Mouse (Mus musculus): ENCODE measurements around the gene Srsf3. TPM values are rescaled to one million over a fixed set of nuclear protein-coding genes. Genes with fewer than 3 reads are reported as not detected.
"Not testable (repeated sequence)": the region's sequence is repeated elsewhere in the genome, so short reads cannot be mapped to it uniquely, and the experiment has no call there.

The Srsf3 gene
- total RNA-seq (2021): 10 to 100 TPM; 54.9 to 60.9 TPM

DNA sequence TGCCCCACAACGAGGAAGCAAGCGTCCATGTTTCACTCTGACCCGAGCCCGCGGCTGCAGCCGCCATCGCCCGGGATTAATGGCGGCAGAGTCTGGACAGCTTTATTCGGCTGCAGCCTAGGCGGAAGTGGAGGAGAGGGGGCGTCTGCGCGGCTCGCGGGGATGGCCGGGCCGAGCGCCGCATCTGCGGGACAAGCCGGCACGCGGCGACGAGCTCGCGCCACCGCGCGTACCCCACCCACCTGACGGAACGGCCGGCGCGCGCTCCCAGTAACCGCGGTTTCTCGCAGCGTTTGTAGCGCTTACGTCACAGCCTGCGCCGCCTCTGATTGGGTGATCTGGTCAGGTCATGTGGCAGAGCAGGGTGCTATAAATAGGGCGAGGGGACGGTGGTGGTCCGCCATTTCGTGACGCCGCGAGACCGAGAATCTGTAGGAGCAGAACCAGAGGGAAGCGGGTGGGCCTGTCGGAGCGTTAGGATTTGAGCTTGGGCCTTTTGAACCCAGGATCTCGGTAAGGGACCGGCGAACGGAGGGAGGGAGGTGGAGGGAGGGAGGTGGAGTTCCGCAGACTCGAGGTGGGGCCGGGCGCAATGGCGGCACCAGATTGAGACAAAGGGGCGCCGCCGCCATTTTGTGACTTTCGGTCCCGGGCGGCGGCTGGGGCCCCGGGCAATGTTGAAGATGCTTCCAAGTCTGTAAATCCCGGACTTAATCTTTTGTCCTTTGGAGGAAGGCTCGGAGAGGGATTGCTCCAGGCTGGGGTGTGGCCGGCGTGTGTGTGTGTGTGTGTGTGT is at the start of gene Srsf3:
Gene Srsf3, plus strand, starts transcription at position 355 of the 796 bp plus-strand sequence.
- peak; percentile 97 for DNase-seq
- intact Hi-C loops (cut with DNase I): loop anchor here (1.0 kb wide), 1 partner anchor 24 kb away; no protein-coding TSS in a partner anchor

DNA sequence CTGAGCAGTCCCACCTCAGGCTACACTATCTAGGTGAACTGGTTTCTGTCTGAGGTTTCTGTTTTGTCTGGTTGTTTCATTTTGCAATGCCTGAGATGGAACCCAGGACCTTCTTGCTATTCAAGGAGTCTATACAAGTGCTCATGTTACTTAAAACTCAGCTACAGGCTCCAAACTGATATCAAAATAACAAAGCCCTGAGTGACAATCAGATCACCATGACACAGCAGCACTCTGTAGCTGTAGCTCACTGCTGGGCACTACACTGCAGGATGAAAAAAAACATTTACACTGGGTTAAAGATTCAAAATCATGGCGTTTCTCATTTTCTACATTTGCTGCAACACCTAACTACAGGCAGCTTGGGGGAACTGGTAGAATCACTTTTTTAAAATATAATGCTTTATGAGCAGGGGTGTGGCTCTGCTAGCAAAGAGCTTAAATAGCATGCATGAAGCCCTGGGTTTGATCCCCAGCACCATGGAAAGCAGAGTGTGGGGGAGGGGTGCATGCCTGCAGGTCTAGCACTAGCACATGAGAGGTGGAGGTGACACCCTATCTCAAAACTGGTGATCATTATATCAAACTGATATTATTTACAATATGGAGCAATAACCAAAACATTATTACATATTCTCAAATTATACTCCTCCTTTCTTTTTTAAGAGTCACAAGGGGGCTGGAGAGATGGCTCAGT is 47.6 kb upstream of the Srsf3 start:
- intact Hi-C loops (cut with DNase I): loop anchor here (5.0 kb wide), 1 partner anchor 187 kb away; no protein-coding TSS in a partner anchor
- DNase-seq: no peak

DNA sequence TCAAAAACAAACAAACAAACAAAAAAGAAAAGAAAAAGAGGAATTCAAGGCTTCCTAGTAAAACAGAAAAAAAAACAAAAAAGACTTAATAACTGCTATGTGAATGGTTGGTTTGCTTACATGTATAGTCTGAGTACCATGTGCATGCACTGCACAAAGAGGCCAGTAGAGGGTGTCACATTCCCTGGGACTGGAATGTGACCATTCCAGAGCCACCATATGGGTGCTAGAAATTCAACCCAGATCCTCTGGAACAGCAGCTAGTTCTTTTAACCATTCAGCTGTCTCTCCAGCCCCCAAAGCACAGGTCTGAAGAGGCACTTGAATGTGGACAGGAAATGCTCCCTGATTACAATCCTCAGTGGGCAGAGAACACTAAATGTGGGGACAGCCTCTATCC is 45.6 kb upstream of the Srsf3 start:
- intact Hi-C loops (cut with DNase I): loop anchor here (1.0 to 5.0 kb wide), 2 partner anchors 32 to 185 kb away; no protein-coding TSS in a partner anchor
- DNase-seq: peak in 1 of 2 experiments; percentile 32

DNA sequence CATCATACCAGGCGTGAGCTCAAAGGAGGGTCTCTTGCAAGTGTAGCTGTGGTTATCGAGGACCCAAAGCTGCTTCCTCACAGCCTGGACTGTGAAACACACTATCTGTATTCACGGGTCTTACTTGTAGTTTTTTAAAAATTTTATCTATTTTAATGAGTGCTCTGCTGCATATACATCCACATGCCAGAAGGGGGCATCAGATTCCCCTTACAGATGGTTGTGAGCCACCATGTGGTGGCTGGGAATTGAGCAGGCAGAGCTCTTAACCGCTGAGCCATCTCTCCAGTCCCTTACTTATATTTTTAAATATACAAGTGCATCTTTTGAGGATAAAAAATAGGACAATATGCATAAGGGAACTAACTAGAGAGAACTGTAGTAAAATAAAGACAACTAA is 44.7 kb upstream of the Srsf3 start:
- intact Hi-C loops (cut with DNase I): loop anchor here (5.0 kb wide), 1 partner anchor 185 kb away; no protein-coding TSS in a partner anchor
- DNase-seq: peak; percentile 19 to 39

DNA sequence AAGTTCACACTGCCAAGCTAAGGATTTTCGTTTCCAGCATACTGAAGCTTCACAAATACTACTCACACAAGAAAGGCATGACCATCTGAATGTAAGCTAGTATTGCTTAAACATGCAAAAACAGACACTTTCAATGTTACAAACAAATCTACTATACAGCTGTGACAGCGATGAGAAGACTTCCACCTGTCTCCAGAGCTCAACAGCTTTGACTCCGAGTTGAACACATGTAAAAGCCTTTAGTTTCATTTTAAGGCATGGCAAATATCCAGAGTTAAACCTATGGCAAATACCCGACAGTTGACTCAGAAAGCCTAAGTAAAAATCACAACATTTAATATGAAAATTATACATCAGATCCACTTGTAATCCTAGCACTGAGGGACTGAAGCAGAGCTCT is 44.1 kb upstream of the Srsf3 start:
- no peak for DNase-seq
- intact Hi-C loops (cut with DNase I): loop anchor here (5.0 kb wide), 1 partner anchor 184 kb away; no protein-coding TSS in a partner anchor

DNA sequence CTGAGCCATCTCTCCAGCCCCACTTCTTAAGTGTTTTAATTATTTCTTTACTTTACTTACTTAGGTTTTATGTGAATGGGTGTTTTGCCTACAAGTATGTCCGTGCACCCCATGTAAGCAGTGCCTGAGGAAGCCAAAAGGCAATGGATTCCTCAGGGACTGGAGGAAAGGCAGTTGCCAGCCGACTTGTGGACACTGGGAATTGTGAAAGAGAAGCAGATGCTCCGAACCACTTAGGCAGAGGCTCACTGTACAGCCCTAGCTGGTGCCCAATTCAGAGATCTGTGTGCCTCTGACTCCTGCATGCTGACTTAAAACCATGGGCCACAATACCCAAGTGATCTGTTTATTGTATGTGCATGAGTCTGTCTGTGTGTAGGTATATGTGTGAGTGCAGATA is 43.4 kb upstream of the Srsf3 start:
- intact Hi-C loops (cut with DNase I): loop anchor here (5.0 kb wide), 1 partner anchor 183 kb away; no protein-coding TSS in a partner anchor
- no peak for DNase-seq

DNA sequence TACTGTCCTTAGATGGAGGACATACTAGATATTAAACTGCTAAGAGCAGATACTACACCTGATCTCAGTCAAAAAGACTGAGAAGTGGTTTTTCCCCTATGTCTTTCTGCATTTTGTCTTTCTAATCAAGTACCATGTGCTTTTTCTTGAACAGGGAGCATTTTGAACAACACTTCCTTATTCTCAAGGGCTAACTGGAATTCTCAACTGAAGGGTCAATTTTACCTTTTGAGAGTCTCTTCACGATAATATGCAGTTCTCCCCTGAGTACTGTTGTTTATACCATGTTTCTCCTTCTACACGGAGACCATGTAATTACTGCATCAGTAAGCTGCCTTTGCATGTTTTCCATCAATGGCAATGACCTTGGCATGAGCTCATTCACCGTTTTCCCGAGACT is 42.4 kb upstream of the Srsf3 start:
- intact Hi-C loops (cut with DNase I): no loop called here
- DNase-seq: no peak

DNA sequence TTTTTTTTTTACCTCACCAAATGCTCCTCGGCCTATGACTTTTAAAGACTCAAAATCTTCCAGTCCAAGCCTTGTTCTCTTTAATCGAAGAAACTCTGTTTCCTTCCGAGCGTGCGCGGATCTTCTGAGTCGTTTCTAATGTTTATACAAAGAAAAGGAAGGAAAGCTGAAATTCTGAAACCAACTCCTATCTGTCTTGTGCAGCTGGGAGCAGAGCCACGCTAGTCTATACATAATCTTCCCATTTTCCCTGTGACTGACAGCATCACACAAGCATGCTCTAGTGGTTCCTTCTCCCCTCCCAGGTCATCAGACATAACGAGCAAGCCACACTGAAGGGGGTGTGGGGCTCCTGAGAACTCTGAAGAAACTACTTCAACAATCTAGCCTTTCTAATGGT is 41.1 kb upstream of the Srsf3 start:
- no peak for DNase-seq
- intact Hi-C loops (cut with DNase I): no loop called here

DNA sequence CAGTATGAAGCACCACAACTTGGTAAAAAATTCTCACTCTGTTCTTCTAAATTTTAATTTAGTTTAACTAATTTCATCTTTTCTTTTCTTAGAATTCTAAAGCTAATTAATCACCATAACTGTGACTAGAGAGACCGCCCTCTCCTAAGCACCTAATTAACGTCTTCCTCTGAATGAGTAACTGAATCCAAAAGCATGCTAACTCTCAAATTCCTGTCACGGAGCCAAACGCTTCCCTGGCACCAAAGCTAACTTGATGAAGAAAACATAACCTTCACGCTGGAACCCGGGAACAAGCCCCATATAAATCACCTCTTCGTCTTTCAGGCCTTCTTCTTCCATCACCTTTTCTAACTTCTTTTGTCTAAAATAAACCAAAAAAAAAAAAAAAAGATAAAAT is 40.3 kb upstream of the Srsf3 start:
- DNase-seq: peak; percentile 32 to 44
- intact Hi-C loops (cut with DNase I): no loop called here

DNA sequence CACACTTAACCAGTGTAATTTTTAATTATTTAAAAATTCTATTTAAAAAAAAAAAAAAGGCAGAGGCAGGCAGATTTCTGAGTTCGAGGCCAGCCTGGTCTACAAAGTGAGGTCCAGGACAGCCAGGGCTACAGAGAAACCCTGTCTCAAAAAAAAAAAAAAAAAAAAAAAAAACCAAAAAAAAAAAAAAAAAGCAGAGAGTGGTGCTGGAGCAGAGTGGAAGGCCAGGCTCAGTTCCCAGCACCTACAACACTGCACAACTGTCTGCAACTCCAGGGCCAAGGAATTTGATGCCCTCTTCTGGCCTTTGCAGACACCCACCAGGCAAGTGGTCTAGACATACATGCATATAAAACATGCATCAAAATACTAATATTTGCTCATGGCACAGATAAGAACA is 39.4 kb upstream of the Srsf3 start:
- intact Hi-C loops (cut with DNase I); DNase-seq: not testable (repeated sequence)

DNA sequence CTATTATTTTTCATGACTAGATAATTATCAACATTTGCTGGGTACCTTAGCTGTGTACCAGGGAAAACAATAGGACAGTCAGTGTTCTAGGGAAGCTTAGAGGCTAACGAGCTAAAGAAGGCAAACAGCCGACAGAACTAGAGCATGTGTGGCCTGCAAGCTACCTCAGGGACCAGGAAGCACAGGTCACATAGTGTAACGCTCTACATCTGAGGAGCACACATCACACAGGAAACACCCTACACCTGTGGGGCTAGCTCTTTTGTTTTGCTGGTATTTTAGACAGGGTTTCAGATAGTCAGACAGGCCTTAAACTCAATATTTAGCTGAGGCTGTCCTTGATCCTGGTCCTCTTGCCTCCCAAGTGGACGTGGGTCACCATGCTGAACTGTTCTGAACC is 37.8 kb upstream of the Srsf3 start:
- intact Hi-C loops (cut with DNase I): no loop called here
- no peak for DNase-seq

DNA sequence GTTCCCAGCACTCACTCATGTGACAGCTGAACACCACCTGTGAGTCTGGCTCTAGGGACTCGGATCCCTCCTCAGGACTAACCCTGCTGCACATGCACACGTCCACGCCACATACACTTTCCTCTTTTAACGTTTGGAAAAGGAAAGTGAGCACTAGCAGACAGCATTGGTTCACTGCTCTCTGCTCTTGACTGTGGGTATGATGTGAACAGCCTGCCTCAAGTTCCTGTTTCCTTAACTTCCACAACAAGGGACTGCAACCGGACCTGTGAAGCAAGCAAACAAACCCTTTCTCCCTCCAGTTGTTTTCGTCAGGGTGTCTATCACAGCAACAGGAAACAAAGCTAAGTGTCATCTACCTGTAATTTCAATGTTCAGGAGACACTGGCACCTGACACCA is 32.0 kb upstream of the Srsf3 start:
- intact Hi-C loops (cut with DNase I): no loop called here

DNA sequence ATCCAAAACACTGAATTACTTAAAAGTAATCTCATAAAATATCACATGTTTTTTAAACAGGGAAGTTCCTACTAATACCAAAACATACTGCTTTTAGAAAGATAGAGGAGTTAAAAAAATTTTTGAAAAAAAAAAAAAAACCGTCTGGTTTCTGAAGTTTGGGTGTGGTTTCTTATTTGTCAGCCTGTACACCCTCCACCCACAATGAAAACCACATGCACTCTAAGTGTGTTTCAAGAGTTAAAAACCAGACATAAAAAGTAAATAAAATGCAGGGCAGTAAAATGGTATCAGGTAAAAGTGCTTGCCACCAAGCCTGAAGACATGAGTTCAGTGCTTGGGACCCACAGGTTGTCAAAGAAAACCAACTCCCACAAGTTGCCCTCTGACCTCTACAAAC is 28.7 kb upstream of the Srsf3 start:
- intact Hi-C loops (cut with DNase I): no loop called here
- DNase-seq: no peak

More for the DNA sequence above, 32.0 kb upstream of the Srsf3 start:
- DNase-seq: no peak

DNA sequence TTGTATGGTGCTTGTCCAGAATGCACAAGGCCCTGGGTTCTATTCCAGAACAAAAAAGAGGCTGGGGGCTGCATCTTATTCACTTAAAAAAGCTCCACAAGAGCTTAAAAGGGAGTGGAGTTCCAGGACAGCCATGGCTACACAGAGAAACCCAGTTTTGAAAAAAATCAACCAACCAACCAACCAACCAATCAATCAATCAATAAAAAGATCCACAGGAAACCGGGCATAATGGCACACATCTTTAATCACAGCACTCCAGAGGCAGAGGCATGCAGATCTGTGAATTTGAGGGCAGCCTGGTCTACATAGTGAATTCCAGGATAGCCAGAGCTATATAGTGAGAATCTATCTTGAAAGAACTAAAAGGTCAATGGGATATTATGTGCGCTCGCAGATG is 27.4 kb upstream of the Srsf3 start:
- intact Hi-C loops (cut with DNase I): no loop called here
- DNase-seq: no peak

DNA sequence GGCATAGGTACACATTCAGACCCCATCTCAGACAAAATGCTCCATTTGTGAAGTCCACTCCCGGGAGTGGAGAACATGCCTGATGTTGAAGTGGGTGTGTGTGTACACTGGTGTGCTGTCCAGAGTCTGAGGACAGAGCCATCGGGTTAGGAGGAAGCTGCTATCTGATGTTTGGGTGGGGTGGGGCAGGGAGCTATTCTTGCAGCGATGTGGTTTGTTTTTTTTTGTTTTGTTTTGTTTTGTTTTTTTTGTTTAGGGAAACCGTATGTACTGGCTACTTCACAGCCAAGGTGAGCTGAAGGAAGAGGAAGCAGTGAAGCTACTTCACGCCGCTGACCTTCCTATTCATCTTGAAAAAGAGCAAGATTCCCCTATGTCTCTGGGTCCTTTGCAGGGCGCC is 25.6 kb upstream of the Srsf3 start:
- DNase-seq: no peak
- intact Hi-C loops (cut with DNase I): no loop called here

DNA sequence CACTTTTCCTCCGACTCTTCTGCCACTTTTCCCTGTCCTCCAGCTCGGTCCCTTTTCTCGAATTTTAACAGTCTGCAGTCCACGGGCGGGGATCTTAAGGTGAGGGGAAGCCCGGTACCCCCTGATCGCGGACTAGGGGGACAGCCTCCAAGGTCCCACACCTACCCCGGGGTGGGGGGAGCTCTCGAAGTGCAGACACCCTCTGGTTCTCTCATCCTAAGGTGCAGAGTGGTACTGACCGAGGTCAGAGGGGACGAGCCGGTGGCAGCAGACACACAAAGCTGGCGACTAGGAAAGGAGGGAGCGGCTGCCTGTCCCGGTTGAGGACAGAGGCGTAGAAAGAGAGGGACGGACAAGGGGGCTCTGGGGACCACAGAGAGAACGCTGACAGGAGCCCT is 25.2 kb upstream of the Srsf3 start:
- no peak for DNase-seq
- intact Hi-C loops (cut with DNase I): no loop called here

DNA sequence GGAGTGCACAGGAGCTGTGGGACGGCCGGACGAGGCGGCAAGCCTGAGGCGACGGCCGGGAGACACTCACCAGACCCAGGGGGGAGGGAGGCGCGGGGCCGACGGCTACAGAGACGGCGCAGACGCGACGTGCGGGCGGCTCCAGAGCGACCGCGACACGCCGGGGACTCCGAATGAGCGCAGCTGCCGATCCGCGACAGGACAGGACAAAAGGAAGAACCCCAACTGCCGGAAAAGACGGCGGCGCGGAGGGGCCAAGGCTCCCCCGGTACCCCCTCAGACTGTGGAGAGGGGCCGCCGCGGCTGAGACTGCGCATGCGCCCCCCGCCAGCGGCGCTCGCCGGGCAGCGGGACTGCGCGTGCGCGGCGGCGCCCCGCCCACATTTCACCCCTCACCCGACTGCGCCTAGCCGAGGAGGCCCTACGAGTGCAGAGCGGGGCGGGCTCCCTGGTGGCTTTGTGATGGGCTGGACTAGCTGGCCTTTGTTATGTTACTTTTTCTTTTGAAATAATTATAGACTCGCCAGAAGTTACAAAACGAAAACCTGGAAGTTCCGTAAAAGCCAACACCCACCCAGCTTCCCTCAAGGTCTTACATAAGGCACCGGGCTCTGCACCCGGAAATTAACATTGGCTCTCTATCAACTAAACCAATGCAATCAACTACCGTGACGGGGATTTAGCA is 24.6 kb upstream of the Srsf3 start, which contains the start of gene Stk38:
Gene Stk38, minus strand, starts transcription at position 355 of the 685 bp plus-strand sequence.
- DNase-seq: peak; percentile 95 to 98
- intact Hi-C loops (cut with DNase I): loop anchor here (1.0 kb wide), 1 partner anchor 25 kb away; the partner anchor contains the start of gene Srsf3

DNA sequence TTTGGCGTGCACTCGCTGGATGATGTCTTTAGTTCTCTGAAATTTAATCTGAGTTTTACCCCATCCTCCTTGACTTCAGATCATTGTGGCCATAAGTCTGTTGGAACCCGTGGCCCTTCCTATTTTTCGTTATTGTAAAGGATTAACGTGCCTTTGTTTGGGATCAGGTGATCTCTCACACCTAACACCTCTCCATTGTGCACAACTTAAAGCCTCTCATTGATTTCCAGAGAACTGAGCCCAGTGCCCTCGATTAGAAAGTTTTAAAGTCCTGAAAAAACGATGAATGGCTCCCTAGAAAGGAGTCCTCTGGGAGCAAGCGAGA is 24.1 kb upstream of the Srsf3 start:
- intact Hi-C loops (cut with DNase I): loop anchor here (1.0 kb wide), 1 partner anchor 24 kb away; the partner anchor contains the start of gene Srsf3
- no peak for DNase-seq

DNA sequence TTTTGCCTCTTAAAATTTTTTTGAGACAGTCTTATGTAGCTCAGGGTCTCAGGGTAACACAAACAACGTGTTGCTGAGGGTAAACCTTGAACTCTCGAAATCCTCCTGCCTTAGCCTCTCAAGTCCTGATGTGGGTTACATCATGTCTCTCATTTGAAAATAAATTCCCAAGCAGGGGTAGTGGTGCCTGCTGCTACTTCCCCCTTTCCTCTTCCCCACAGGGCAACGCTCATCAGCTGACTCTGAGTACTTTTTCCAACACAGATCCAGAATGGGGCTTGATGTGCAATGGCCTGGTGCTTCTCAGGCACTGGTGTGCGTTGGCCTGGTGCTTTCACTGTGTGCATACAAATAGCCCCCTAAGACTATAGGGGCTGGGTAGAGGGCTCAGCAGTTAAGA is 23.2 kb upstream of the Srsf3 start:
- intact Hi-C loops (cut with DNase I): no loop called here
- DNase-seq: no peak

DNA sequence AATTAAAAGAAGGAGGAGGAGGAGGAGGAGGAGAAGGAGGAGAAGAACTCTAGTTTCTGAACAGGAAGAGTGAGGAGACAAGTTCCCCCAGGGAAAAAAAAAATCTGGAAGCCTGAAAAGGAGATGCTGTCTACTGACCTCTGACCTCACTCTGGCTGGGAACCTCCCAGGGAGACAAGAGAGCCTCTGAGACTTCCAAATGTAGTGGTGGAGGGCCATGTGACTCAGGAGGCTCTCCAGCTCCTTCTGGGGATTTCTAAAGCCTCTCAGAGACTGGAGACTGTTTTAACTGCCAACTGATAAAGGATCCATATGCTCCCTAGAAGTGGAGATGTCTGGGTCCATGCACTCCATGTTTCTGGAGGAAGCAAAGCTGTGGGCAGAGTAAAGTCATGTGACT is 18.2 kb upstream of the Srsf3 start:
- intact Hi-C loops (cut with DNase I): no loop called here
- no peak for DNase-seq

DNA sequence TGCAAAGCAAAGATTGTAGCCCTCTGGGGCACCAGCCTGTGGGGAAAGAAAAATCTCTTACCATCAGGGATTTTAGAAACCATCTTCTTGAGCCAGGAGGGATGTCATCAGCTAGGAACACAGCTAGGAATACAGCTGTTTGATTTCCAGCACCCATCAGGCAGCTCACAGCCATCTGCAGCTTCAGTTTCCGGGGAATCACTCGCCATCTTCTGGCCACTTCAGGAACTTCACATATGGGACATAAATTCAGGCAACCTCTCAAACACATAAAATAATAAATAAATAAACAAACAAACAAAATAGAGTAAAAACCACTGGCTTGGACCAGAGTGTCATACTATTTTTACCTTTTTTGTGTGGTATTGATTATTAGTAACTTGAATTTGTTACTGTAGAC is 16.8 kb upstream of the Srsf3 start:
- DNase-seq: peak; percentile 50 to 52

More for the DNA sequence above, 16.8 kb upstream of the Srsf3 start:
- intact Hi-C loops (cut with DNase I): no loop called here
